Mouse (Mus musculus) forebrain, embryonic 13.5 days (tissue): ENCODE results near the gene Wnt11. TPM values are rescaled to one million over a fixed set of nuclear protein-coding genes. Genes with fewer than 3 reads are reported as not detected.

Experiments used
- ATAC-seq: fragments of 200-750 bp; cut with Nextera tagmentation; 2 replicates; pipeline ENCODE4 v1.8.0; 2017
- H3K27ac ChIP-seq: fragments of 300-500 bp; sonication (generic); 2 replicates; pipeline ENCODE4 v1.5.1; 2015; ENCODE audit warnings: inconsistent platforms, mild to moderate bottlenecking, moderate library complexity
- H3K27me3 ChIP-seq: fragments of 300-500 bp; sonication (generic); 2 replicates; pipeline ENCODE4 v1.6.1; 2015; ENCODE audit warnings: mild to moderate bottlenecking, inconsistent platforms
- H3K36me3 ChIP-seq: fragments of 300-500 bp; sonication (generic); 2 replicates; pipeline ENCODE4 v1.6.1; 2015; ENCODE audit warnings: mild to moderate bottlenecking, inconsistent platforms; ENCODE audit not compliant: poor library complexity, severe bottlenecking
- H3K4me1 ChIP-seq: fragments of 300-500 bp; sonication (generic); 2 replicates; pipeline ENCODE4 v1.6.1; 2015; ENCODE audit warnings: inconsistent platforms
- H3K4me2 ChIP-seq: fragments of 300-500 bp; sonication (generic); 2 replicates; pipeline ENCODE4 v1.6.1; 2015; ENCODE audit warnings: inconsistent platforms, mild to moderate bottlenecking, moderate library complexity
- H3K4me3 ChIP-seq: fragments of 300-500 bp; sonication (generic); 2 replicates; pipeline ENCODE4 v1.5.1; 2015; ENCODE audit warnings: mild to moderate bottlenecking, inconsistent platforms
- H3K9ac ChIP-seq: fragments of 300-500 bp; sonication (generic); 2 replicates; pipeline ENCODE4 v1.6.1; 2015; ENCODE audit warnings: mild to moderate bottlenecking, inconsistent platforms
- H3K9me3 ChIP-seq: fragments of 300-500 bp; sonication (generic); replicated peaks from 2 replicates; pipeline ENCODE4 v1.6.1; 2016; ENCODE audit warnings: inconsistent platforms
- WGBS: fragments of 180-500 bp; shearing (Covaris S2); methylation state at CpG from one replicate; pipeline ENCODE4 v1.1.7; 2015; 5-methylcytosine and 5-hydroxymethylcytosine counted together
- polyA plus RNA-seq: library from polyadenylated mRNA; unstranded; fragments of >200 nt; fragmentation: Nextera tagmentation; extraction: Ambion mirVana; gene quantifications from 2 replicates; pipeline ENCODE4 v1.2.1, GENCODE M21; 2015

The Wnt11 gene
- polyA plus RNA-seq, 1 experiment from 2014 or later = 0.23 TPM

DNA sequence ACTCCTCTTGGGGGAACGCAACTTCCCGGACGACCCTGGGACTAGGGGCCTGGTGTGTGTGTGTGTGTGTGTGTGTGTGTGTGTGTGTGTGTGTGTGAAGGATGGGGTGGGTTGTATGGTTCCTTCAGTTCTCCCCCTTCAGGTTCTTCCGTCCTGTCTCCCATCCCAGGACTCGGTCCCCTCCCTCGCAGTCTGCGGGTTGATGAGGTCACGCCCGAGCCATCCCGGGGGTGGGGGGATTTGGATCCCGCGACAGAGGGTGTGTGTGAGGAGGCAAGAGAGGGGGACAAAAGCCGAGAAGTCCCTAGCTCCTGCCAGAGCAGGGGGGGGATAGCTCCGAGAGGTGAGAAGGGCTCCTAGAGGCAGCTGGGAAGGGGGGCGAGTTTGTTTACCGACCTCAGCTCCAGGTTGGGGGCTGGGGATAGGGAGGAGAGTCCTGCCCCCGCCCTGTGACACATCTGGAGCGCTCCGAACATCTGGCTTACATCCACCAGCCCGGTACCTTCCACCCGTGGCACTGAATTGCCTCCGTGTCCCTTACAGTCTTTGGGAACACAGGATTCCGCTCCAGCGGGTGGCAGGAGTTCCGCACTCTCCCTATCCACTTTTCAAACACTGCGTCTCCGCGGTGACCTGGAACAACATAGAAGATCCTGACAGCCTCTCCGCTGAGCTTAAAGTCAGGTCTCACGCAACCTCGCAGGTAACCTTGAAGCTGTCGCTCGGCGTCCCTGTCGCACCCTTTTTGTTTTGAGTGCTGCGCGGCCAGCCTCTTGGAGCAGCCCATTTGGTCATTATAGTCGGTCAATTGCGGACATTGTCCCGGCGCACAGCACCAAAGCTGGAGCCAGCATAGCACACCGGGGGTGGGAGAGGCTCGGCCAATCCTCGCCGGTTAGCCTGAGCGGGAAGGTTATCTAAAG is 868 bp downstream of the Wnt11 start:
- H3K9ac ChIP-seq = peak overlapping the region; percentile 60

DNA sequence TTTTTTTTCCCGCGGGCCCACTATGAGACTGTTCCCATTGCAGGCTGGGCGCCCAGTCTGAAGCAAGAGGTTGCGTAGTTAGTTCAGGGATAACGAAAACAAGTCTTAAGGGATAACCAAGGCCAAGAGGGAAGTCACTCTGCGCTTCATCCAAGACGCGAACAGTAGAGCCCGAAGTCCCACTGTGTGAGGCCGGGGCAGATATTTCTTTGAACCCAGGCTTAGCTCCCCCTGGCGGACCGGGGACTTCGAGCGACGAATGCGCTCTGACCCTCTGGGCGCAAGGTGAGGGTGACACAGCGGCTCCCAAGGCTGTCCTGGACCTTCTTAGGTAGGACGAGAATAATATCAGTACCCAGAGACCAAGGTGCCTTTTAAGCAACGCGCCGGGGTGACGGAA is 1.7 kb downstream of the Wnt11 start:
- H3K4me3 ChIP-seq = peak overlapping the region; percentile 52
- WGBS = 1% methylated on average over 23 of the region's 23 CpGs

More for the DNA sequence above, 868 bp downstream of the Wnt11 start:
- H3K36me3 ChIP-seq = no peaks in the 10 kb centered on the region
- H3K4me1 ChIP-seq = peaks cover 52% of the 10 kb centered on the region
- H3K9me3 ChIP-seq = no peaks in the 10 kb centered on the region
- H3K4me3 ChIP-seq = peak overlapping the region; percentile 52
- no peak for ATAC-seq
- H3K27ac ChIP-seq = no peak overlapping the region
- peaks cover 99% of the 10 kb centered on the region for H3K27me3 ChIP-seq
- under 1% methylated on average over 46 of the region's 46 CpGs for WGBS
- peak overlapping the region; percentile 97 for H3K4me2 ChIP-seq

DNA sequence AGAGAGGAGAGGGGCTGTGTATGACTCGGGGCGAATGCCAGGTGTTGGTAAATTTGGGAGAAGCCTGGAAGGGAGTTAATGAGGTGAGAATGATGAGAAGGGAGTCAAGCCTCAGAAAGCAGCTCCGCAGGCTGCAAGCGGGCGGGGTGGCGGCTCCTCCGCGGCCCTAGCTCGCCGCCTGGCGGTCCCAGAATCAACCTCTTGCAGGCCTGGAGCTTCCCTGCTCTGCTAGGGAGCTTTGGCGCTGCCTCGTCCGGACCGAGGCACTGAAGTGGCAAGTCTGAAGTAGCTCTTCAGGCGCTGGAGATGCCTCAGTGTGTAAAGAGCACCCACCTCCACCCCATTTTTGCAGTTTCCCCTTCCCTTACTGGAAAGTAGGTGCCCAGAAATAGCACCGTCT is 3.0 kb downstream of the Wnt11 start:
- peak overlapping the region; percentile 86 for H3K4me2 ChIP-seq
- H3K4me1 ChIP-seq = peaks cover 52% of the 10 kb centered on the region
- peak; percentile 81 for ATAC-seq
- H3K9ac ChIP-seq = peak overlapping the region; percentile 27; the same call in 1 of the 2 replicates
- peaks cover 96% of the 10 kb centered on the region for H3K27me3 ChIP-seq
- no peaks in the 10 kb centered on the region for H3K9me3 ChIP-seq
- H3K27ac ChIP-seq = no peak overlapping the region
- H3K4me3 ChIP-seq = peak overlapping the region; percentile 48
- H3K36me3 ChIP-seq = no peaks in the 10 kb centered on the region
- 1% methylated on average over 17 of the region's 17 CpGs for WGBS

More for the DNA sequence above, 1.7 kb downstream of the Wnt11 start:
- ATAC-seq = no peak
- Histone ChIP-seq H3K36me3 (no peaks in the 10 kb centered on the region), H3K9ac (no peak overlapping the region), H3K27me3 (peaks cover 99% of the 10 kb centered on the region), H3K4me1 (peaks cover 52% of the 10 kb centered on the region), H3K4me2 (peak overlapping the region; percentile 97), H3K27ac (no peak overlapping the region), H3K9me3 (no peaks in the 10 kb centered on the region)

DNA sequence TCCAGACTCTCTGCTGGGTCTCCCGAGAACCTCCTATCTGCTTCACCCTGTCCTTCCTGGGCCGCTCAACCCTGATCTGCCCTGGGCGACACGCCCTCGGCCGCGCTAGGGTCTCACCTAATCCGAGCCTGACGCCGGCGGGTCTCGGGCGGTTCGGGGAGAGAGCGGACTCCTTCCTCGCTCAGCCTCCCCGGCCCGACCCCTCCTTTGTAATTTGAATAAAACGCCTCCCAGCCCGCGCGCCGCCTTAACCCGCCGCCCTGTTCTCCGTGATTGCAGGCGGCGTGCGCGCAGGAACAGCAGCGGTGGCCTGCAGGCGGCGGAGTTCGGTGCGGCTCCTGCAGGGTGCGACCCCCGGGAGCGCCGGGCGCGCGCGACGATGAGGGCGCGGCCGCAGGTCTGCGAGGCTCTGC is 3.8 kb downstream of the Wnt11 start:
- peaks cover 56% of the 10 kb centered on the region for H3K4me1 ChIP-seq
- H3K4me3 ChIP-seq = peak overlapping the region; percentile 48
- peak overlapping the region; percentile 61 for H3K9ac ChIP-seq
- H3K36me3 ChIP-seq = no peaks in the 10 kb centered on the region
- H3K27ac ChIP-seq = no peak overlapping the region
- peaks cover 89% of the 10 kb centered on the region for H3K27me3 ChIP-seq
- ATAC-seq = peak; percentile 54
- H3K4me2 ChIP-seq = peak overlapping the region; percentile 86
- under 1% methylated on average over 48 of the region's 48 CpGs for WGBS
- no peaks in the 10 kb centered on the region for H3K9me3 ChIP-seq

DNA sequence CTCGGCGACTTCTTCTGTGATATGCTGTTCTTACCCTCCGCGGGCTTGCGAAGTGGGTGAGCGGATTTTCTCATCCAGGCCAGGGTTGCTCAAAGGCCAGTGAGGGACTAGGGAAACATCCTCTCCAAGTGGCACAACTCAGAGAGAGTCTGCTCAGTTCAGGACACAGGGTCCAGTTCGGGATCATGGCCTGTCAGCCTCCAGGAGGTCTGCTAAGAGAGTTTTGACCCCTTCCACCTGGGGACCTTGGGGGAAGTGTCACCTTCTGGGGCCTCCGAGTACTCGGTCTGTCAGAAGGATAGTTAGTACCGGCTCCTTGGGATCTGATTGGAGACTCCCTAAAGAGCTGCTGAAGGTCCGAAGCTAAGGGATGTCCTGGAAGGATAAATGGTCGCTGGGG is 4.4 kb downstream of the Wnt11 start:
- no peak for ATAC-seq
- Histone ChIP-seq H3K4me3 (peak overlapping the region; percentile 48), H3K9me3 (no peaks in the 10 kb centered on the region), H3K9ac (peak overlapping the region; percentile 61; the same call in 1 of the 2 replicates), H3K27me3 (peaks cover 87% of the 10 kb centered on the region), H3K4me1 (peaks cover 59% of the 10 kb centered on the region), H3K27ac (no peak overlapping the region), H3K4me2 (peak overlapping the region; percentile 86), H3K36me3 (no peaks in the 10 kb centered on the region)
- WGBS = 3% methylated on average over 12 of the region's 12 CpGs

DNA sequence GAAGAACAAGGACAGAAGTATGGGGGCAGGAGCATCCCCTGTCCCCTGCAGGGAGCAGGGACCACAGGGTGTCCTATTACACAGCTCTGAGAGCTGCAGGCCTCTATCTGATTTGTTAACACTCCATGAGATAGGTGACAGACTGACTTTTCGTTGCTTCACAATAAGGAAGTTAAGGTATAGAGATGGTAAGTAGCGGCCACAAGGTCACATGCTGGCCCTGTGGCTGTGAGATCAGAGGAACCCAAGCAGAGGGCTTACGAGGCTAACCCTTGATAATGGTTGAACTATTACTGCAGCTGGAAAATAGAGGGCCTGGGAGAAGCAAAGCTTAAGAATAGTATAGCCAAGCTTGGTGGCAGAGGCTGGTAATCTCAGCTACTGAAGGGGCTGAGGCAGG is 5.9 kb downstream of the Wnt11 start:
- no peak overlapping the region for H3K4me3 ChIP-seq
- H3K9me3 ChIP-seq = no peaks in the 10 kb centered on the region
- H3K27me3 ChIP-seq = peaks cover 72% of the 10 kb centered on the region
- 22% methylated on average over 3 of the region's 3 CpGs for WGBS
- H3K4me1 ChIP-seq = peaks cover 45% of the 10 kb centered on the region
- H3K36me3 ChIP-seq = no peaks in the 10 kb centered on the region
- ATAC-seq = no peak
- no peak overlapping the region for H3K27ac ChIP-seq
- no peak overlapping the region for H3K4me2 ChIP-seq
- H3K9ac ChIP-seq = no peak overlapping the region

DNA sequence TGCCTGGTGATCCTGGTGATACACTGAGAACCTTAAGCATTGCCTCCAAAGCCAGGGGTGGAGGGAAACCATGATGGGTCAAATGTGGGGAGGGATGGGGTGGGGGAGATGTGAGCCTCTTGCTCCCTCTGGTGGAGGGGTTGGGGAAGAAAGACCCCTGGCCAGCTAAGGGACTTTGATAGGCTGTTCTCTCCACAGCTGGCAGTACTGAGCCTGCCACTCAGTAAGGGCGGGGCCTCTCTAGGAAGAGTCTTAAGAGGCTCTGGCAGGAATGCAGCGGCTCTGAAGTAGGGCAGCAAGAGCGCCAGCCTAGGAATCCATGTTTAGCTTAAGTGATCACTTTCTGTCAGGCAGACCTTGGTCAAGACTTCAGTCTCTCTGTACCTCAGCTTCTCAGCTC is 6.9 kb downstream of the Wnt11 start:
- H3K4me3 ChIP-seq = no peak overlapping the region
- no peak overlapping the region for H3K4me2 ChIP-seq
- H3K27me3 ChIP-seq = peaks cover 62% of the 10 kb centered on the region
- H3K4me1 ChIP-seq = peaks cover 34% of the 10 kb centered on the region
- no peaks in the 10 kb centered on the region for H3K9me3 ChIP-seq
- H3K9ac ChIP-seq = no peak overlapping the region
- no peak for ATAC-seq
- no peak overlapping the region for H3K27ac ChIP-seq
- 33% methylated on average over 3 of the region's 3 CpGs for WGBS
- H3K36me3 ChIP-seq = no peaks in the 10 kb centered on the region

DNA sequence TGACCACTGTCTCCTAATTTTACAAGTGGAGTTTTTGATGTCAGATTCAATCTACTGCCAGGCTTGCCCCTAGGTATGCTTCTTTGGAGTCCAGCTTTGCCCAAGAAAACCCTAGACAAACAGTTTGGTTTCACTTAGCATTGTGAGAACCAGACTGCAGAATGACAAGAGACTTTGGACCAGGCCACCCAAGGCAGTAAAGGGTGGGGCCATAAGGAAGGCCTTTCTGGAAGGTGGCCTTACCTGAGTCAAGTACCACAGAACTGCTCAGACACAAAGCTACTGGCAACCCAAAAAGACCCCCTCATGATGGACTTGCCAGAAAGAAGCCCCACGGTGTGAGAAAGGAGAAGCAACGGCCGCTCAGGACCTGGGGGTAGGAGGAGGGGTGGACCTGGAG is 8.1 kb downstream of the Wnt11 start:
- H3K27me3 ChIP-seq = peaks cover 50% of the 10 kb centered on the region
- no peak for ATAC-seq
- 87% methylated on average over 3 of the region's 3 CpGs for WGBS

DNA sequence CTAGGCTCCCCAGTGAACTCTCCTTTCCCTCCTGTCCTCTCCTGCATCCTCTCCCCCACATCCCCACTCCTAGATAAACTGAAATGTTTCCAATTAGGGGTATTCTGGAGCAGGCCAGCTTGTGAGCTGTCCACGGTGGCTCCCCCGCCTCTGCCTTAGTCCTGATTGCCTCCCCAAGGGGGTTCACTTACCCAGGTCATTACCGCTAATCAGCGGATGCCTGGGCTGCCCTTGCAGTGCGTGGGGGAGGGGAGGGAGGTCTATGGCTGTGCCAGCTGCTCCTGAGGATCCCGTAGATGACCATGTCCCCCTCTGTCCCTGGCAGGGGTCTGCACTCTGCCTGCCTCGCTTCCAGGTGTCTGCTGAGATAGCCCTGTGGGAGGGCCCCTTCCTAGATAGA is 8.7 kb downstream of the Wnt11 start:
- no peaks in the 10 kb centered on the region for H3K36me3 ChIP-seq
- H3K27me3 ChIP-seq = peaks cover 44% of the 10 kb centered on the region
- no peak overlapping the region for H3K4me2 ChIP-seq
- H3K9me3 ChIP-seq = no peaks in the 10 kb centered on the region
- 0 out of 2 replicates have a peak, but pooled peaks have one; percentile 22 for ATAC-seq
- H3K9ac ChIP-seq = no peak overlapping the region
- H3K27ac ChIP-seq = no peak overlapping the region
- H3K4me3 ChIP-seq = no peak overlapping the region
- peaks cover 17% of the 10 kb centered on the region for H3K4me1 ChIP-seq
- WGBS = 14% methylated on average over 7 of the region's 7 CpGs

More for the DNA sequence above, 8.1 kb downstream of the Wnt11 start:
- H3K36me3 ChIP-seq = no peaks in the 10 kb centered on the region
- no peak overlapping the region for H3K4me3 ChIP-seq
- H3K4me1 ChIP-seq = peaks cover 24% of the 10 kb centered on the region
- no peak overlapping the region for H3K27ac ChIP-seq
- no peak overlapping the region for H3K9ac ChIP-seq
- no peak overlapping the region for H3K4me2 ChIP-seq
- no peaks in the 10 kb centered on the region for H3K9me3 ChIP-seq

DNA sequence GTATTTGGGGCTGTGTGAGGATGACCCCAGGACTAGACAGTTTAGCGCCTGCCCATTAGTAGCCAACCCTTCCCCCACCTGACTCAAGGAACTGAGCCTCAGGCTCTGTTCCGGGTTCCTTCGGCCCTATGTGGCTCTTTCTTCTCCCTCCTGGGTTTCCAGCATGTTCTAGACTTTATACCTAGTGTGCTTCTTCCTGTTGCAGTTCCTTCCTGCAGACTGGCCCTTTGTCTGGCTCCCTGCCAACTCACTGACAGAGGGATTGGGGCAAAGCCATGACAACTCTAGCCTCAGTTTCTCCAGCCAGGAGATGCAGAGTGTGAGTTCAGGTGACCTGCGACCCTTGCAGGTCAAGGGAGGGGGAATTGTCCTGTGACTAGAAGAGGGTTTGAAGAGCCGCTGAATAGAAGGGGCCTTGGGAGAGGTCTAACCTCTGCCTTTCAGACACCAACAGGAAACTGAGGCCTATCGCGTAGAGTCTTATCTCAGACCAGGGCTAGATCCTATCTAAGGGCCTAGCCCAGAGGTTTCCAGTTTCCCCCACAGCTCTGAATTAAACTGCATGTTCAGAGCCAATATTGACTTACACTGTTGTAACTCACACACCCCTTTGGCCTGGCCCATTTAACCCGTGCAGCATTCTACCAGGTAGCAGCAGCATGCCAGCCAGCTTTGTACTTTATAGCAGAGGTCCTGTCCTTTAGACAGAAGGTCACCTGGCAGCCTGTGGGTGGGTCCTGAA is 14.2 kb downstream of the Wnt11 start:
- no peak for ATAC-seq
- Histone ChIP-seq H3K4me3 (no peak overlapping the region), H3K4me2 (no peak overlapping the region), H3K4me1 (no peaks in the 10 kb centered on the region), H3K36me3 (no peaks in the 10 kb centered on the region), H3K9me3 (no peaks in the 10 kb centered on the region), H3K9ac (no peak overlapping the region), H3K27ac (no peak overlapping the region), H3K27me3 (0 out of 2 replicates have a peak, but pooled peaks cover 3% of the 10 kb centered on the region)
- WGBS = 85% methylated on average over 8 of the region's 8 CpGs

DNA sequence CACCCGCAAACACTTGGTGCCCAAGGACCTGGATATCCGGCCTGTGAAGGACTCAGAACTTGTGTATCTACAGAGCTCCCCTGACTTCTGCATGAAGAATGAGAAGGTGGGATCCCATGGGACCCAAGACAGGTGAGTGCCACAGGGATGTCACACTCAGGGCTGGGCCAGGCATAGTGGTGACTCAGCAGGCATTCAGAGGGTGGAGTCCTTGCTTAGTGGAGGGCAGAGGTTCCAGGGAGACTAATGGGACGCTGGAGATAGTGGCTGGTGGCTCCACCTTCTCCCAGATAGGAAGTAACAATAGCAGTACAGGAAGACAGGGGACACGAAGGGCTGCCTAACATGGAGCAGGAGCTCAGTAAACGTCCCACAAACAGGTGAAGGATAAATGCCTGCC is 15.5 kb downstream of the Wnt11 start:
- no peak overlapping the region for H3K4me2 ChIP-seq
- 79% methylated on average over 5 of the region's 5 CpGs for WGBS
- H3K4me3 ChIP-seq = no peak overlapping the region
- H3K9me3 ChIP-seq = no peaks in the 10 kb centered on the region
- no peaks in the 10 kb centered on the region for H3K4me1 ChIP-seq
- no peaks in the 10 kb centered on the region for H3K36me3 ChIP-seq
- no peak for ATAC-seq
- H3K9ac ChIP-seq = no peak overlapping the region
- H3K27me3 ChIP-seq = no peaks in the 10 kb centered on the region
- no peak overlapping the region for H3K27ac ChIP-seq

DNA sequence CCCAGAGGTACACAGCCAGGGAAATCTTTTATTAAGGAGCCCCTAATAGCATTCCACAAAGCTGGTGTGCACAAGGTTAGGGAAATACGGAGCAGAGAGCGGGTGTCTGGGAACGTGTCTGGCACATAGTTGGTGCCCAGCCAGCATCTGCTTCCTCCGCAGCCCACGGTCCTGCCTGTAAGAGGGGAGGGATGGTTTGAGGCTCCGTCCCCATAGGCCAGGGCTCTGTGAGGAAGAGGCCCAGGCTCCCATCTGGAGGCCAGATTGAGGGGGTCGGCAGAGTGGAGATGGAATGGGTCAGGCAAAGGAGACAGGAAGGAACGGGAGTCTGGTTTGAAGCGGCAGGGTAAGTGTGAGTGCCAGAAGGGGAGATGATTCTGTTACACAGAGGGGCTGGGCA is 16.3 kb downstream of the Wnt11 start:
- Histone ChIP-seq H3K27me3 (no peaks in the 10 kb centered on the region), H3K9me3 (no peaks in the 10 kb centered on the region), H3K36me3 (no peaks in the 10 kb centered on the region), H3K27ac (no peak overlapping the region), H3K4me2 (no peak overlapping the region), H3K9ac (no peak overlapping the region), H3K4me1 (0 out of 2 replicates have a peak, but pooled peaks cover 4% of the 10 kb centered on the region), H3K4me3 (no peak overlapping the region)
- ATAC-seq = 0 out of 2 replicates have a peak, but pooled peaks have one; percentile 50
- 72% methylated on average over 9 of the region's 9 CpGs for WGBS
